Mouse (Mus musculus): Measurements from ENCODE around the gene Ect2. TPM values are rescaled to one million over a fixed set of nuclear protein-coding genes. Genes with fewer than 3 reads are reported as not detected.

Gene Ect2
- total and polyA plus RNA-seq, 3 experiments, result 22.6 to 48.5 (median 31.5) TPM

DNA sequence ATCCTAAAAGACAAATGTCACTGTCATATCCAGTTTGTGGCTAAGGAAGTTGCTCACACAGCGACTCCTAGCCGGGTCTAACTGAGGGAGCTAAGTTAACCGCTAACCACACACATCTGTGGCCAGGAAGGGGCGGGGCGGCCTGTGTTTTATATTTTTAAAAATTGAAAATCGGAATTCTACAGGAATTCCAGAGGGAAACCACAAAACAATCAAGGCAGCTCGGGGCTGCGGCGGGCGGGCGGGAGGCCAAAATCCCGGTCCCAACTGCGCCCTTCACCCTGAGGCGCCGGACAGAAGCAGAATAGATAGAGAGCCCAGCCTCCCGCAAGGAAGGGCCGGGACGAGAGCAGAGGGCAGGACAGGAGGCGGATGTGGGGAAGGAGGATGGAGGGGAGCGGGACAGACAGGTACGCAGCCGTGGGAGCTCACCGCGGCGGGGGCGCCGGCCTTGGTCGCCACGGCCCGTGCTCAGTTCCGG, 447 bp downstream of the Ect2 start:
- Histone ChIP-seq H3K4me3 (ENCODE audit: control insufficient read depth in 1 of 2, insufficient read depth in 1 of 2, low read depth in 2 of 2, low read length in 2 of 2) (peak overlapping the region; percentile 75 to 91), H3K4me1 (ENCODE audit: control insufficient read depth in 1 of 2, insufficient read depth in 2 of 2, low read length in 2 of 2) (peaks cover 9 to 21% of the 10 kb centered on the region in 2 experiments), H3K9ac (ENCODE audit: control insufficient read depth, low read depth, low read length, poor library complexity, severe bottlenecking) (peak overlapping the region; percentile 96), H3K27ac (ENCODE audit: control insufficient read depth, low read depth, low read length) (peak overlapping the region; percentile 61), H3K9me3 (replicated peaks; ENCODE audit: insufficient read depth, low read length) (no peaks in the 10 kb centered on the region), H3K36me3 (ENCODE audit: control insufficient read depth in 1 of 2, insufficient read depth in 2 of 2, low read length in 2 of 2) (peaks cover 12 to 27% of the 10 kb centered on the region in 2 experiments), H3K79me2 (ENCODE audit: control insufficient read depth, insufficient read depth, low read length, poor library complexity) (peaks cover 23% of the 10 kb centered on the region), H3K27me3 (ENCODE audit: control insufficient read depth in 1 of 2, insufficient read depth in 2 of 2, low read length in 2 of 2) (no peaks in the 10 kb centered on the region)
- DNase-seq (ENCODE audit: low read depth, low spot score), result peak; percentile 84
- no peak for TF ChIP-seq NELFE (IDR thresholded peaks at IDR 0.05; ENCODE audit: low read depth, low read length)
- TF ChIP-seq BHLHE40 (IDR thresholded peaks at IDR 0.05; ENCODE audit: borderline replicate concordance, low read depth, low read length), result no peak
- peak; percentile 26 to 55; a peak in 1 of 4 replicates for TF ChIP-seq EP300 (IDR thresholded peaks at IDR 0.05; ENCODE audit: low read depth in 1 of 2, low read length in 2 of 2)
- no peak for TF ChIP-seq POLR2A (IDR thresholded peaks at IDR 0.05; ENCODE audit: control insufficient read depth in 1 of 2, insufficient read depth in 1 of 2, low read depth in 1 of 2, low read length in 2 of 2, poor library complexity in 1 of 2)
- no peak for TF ChIP-seq TBP (IDR thresholded peaks at IDR 0.05; ENCODE audit: low read depth, low read length)
- TF ChIP-seq UBTF (IDR thresholded peaks at IDR 0.05; ENCODE audit: borderline replicate concordance, insufficient read depth, low read depth, low read length), result no peak
- TF ChIP-seq MEF2A (IDR thresholded peaks at IDR 0.05; ENCODE audit: extremely low read depth, insufficient replicate concordance, low read depth, low read length, poor library complexity, severe bottlenecking), result no peak
- no peak for TF ChIP-seq USF2 (IDR thresholded peaks at IDR 0.05; ENCODE audit: borderline replicate concordance in 1 of 2, insufficient read depth in 1 of 2, low read depth in 1 of 2, low read length in 2 of 2)
- peak; percentile 82 for TF ChIP-seq SIN3A (IDR thresholded peaks at IDR 0.05; ENCODE audit: low read length)
- no peak for TF ChIP-seq POLR2AphosphoS5 (IDR thresholded peaks at IDR 0.05; ENCODE audit: borderline replicate concordance, low read depth, low read length)
- no peak for TF ChIP-seq USF1 (IDR thresholded peaks at IDR 0.05; ENCODE audit: low read depth, low read length)
- no peak for TF ChIP-seq HCFC1 (IDR thresholded peaks at IDR 0.05; ENCODE audit: low read depth, low read length)
- no peak for TF ChIP-seq SMC3 (IDR thresholded peaks at IDR 0.05; ENCODE audit: low read depth, low read length)
- no peak for TF ChIP-seq ZKSCAN1 (IDR thresholded peaks at IDR 0.05; ENCODE audit: low read depth, low read length)
- no peak for TF ChIP-seq NRF1 (IDR thresholded peaks at IDR 0.05; ENCODE audit: insufficient read depth, low read depth, low read length, poor library complexity, severe bottlenecking)
- no peak for TF ChIP-seq GATA1 (IDR thresholded peaks at IDR 0.05; ENCODE audit: low read depth, low read length)
- no peak for TF ChIP-seq CHD2 (IDR thresholded peaks at IDR 0.05; ENCODE audit: low read length)
- no peak for TF ChIP-seq ZMIZ1 (IDR thresholded peaks at IDR 0.05; ENCODE audit: low read depth, low read length)
- TF ChIP-seq ETS1 (IDR thresholded peaks at IDR 0.05; ENCODE audit: low read depth, low read length), result peak; percentile 66
- no peak for TF ChIP-seq CHD1 (IDR thresholded peaks at IDR 0.05; ENCODE audit: low read depth, low read length)
- 0 out of 2 replicates have a peak, but pooled peaks have one; percentile 16 for TF ChIP-seq TCF12 (IDR thresholded peaks at IDR 0.05; ENCODE audit: low read depth, low read length)
- no peak for TF ChIP-seq ZC3H11A (IDR thresholded peaks at IDR 0.05; ENCODE audit: low read depth, low read length)
- TF ChIP-seq ZNF384 (IDR thresholded peaks at IDR 0.05; ENCODE audit: low read depth, low read length), result no peak
- TF ChIP-seq POLR2AphosphoS2 (IDR thresholded peaks at IDR 0.05; ENCODE audit: low read length), result no peak
- no peak for TF ChIP-seq RAD21 (IDR thresholded peaks at IDR 0.05; ENCODE audit: low read depth, low read length)
- TF ChIP-seq ELF1 (IDR thresholded peaks at IDR 0.05; ENCODE audit: low read depth, low read length), result no peak
- peak; percentile 53; the same call in 1 of the 2 replicates for TF ChIP-seq RCOR1 (IDR thresholded peaks at IDR 0.05; ENCODE audit: low read depth, low read length)
- TF ChIP-seq MXI1 (IDR thresholded peaks at IDR 0.05; ENCODE audit: low read depth, low read length), result peak; percentile 12; the same call in 1 of the 2 replicates
- no peak for TF ChIP-seq MAFK (IDR thresholded peaks at IDR 0.05; ENCODE audit: borderline replicate concordance, low read depth, low read length)
- TF ChIP-seq TAL1 (IDR thresholded peaks at IDR 0.05; ENCODE audit: low read length), result no peak
- no peak for TF ChIP-seq MYC (IDR thresholded peaks at IDR 0.05; ENCODE audit: low read depth, low read length)
- TF ChIP-seq CTCF (IDR thresholded peaks at IDR 0.05 in 2 of 3, conservative IDR thresholded peaks at IDR 0.05 in 1 of 3; ENCODE audit: control insufficient read depth in 1 of 3, insufficient read depth in 1 of 3, low read depth in 2 of 3, low read length in 3 of 3, poor library complexity in 1 of 3, severe bottlenecking in 1 of 3), result peak in 2 of 3 experiments; percentile 6 to 10; a peak in 1 of 6 replicates
- TF ChIP-seq GABPA (IDR thresholded peaks at IDR 0.05; ENCODE audit: low read depth, low read length), result no peak
- no peak for TF ChIP-seq KAT2A (conservative IDR thresholded peaks at IDR 0.05; ENCODE audit: low read depth, low read length)

Data from MEL (cell line).